ENCODE assay signal across 10 mouse cellular contexts in genomic region chr11:38938124-38938883, GRCm38 (mm10).
DNase-seq lines count a peak whose midpoint lies in the region; ATAC-seq and TF ChIP-seq lines count a peak whose summit lies in the region.
"Had no signal": no experiment of that assay in that cellular context is flagged by ENCODE, and none has a peak within 500 bp of the region (broad histone marks: within the 10 kb centered on the region; RNA-seq: fewer than 3 reads in every experiment).

No protein-coding gene starts in this region.

- no peak overlapping the region for H3K4me2 ChIP-seq in forebrain, postnatal 0 days (ENCODE audit: low read depth)

- H3K27ac ChIP-seq in forebrain, postnatal 0 days (ENCODE audit: low read depth, low read length) = no peak overlapping the region

- H3K9me3 ChIP-seq in forebrain, postnatal 0 days (ENCODE audit: low read length) = no peaks in the 10 kb centered on the region

- no peak for ATAC-seq in forebrain, postnatal 0 days
- no peak for ATAC-seq in monocyte, adult 5-6 weeks (replicated peaks; ENCODE audit: insufficient number of reproducible peaks, low FRiP score, low TSS enrichment, poor library complexity, severe bottlenecking)

- peak; percentile 63 for TF ChIP-seq CTCF in forebrain, postnatal 0 days (IDR thresholded peaks at IDR 0.05; ENCODE audit: low read depth)

- peak; percentile 6 for DNase-seq in kidney, adult 9 months
- no peak for DNase-seq in kidney, adult 18-20 months
- peak; percentile 34 for DNase-seq in 3T3-L1 (ENCODE audit: low read depth, low spot score)
- peak; percentile 33 for DNase-seq in NIH3T3 (ENCODE audit: low read depth)
- DNase-seq in forebrain, postnatal 0 days = peak; percentile 57
- no peak for DNase-seq in T-cell, adult 2 months (ENCODE audit: low spot score)
- DNase-seq in testis, postnatal 14 days (ENCODE audit: low spot score) = no peak
- DNase-seq: gastrocnemius, postnatal 25 days; lung, postnatal 36 days had no signal

- no peak overlapping the region for H3K4me3 ChIP-seq in forebrain, postnatal 0 days (ENCODE audit: low read depth, low read length)

- H3K9ac ChIP-seq in forebrain, postnatal 0 days = no peak overlapping the region

- H3K4me1 ChIP-seq in forebrain, postnatal 0 days (ENCODE audit: insufficient read depth) = 0 out of 2 replicates have a peak, but pooled peaks cover 6% of the 10 kb centered on the region

- no peaks in the 10 kb centered on the region for H3K36me3 ChIP-seq in forebrain, postnatal 0 days (ENCODE audit: insufficient read depth)

- H3K27me3 ChIP-seq in forebrain, postnatal 0 days (ENCODE audit: insufficient read depth, low read length) = no peaks in the 10 kb centered on the region

- WGBS in forebrain, postnatal 0 days = 15% methylated on average over 9 of the region's 9 CpGs

Comparison
In these comparisons a context has a peak if more than half of its experiments do, and no peak if none do; other contexts are left out.
1. DNase-seq: peak in kidney, adult 9 months (single experiment), 3T3-L1 (single experiment), NIH3T3 (single experiment) and forebrain, postnatal 0 days (single experiment); none in kidney, adult 18-20 months (single experiment), T-cell, adult 2 months (single experiment) and testis, postnatal 14 days (single experiment).